Mouse (Mus musculus) testis, adult 2 months (tissue): ENCODE data around the gene Tapt1. TPM values are rescaled to one million over a fixed set of nuclear protein-coding genes. Genes with fewer than 3 reads are reported as not detected.

ENCODE experiments used
- H3K27ac ChIP-seq: fragments of 200-500 bp; 2 replicates; pipeline ENCODE4 v1.5.1; 2012; ENCODE audit warnings: low read depth, low read length; ENCODE audit not compliant: control insufficient read depth, insufficient read depth
- H3K27me3 ChIP-seq: fragments of 200-500 bp; 2 replicates; pipeline ENCODE4 v1.6.1; 2012; ENCODE audit warnings: mild to moderate bottlenecking, low read length, moderate library complexity; ENCODE audit not compliant: control insufficient read depth, insufficient read depth
- H3K36me3 ChIP-seq: fragments of 200-500 bp; 2 replicates; pipeline ENCODE4 v1.6.1; 2012; ENCODE audit warnings: mild to moderate bottlenecking, low read length; ENCODE audit not compliant: control insufficient read depth, insufficient read depth
- H3K4me1 ChIP-seq: fragments of 200-500 bp; 2 replicates; pipeline ENCODE4 v1.6.1; 2012; ENCODE audit warnings: low read length; ENCODE audit not compliant: control insufficient read depth, insufficient read depth
- H3K4me3 ChIP-seq: fragments of 200-500 bp; 2 replicates; pipeline ENCODE4 v1.5.1; 2012; ENCODE audit warnings: low read depth, mild to moderate bottlenecking, low read length, moderate library complexity, mixed read lengths; ENCODE audit not compliant: control insufficient read depth
- CTCF ChIP-seq: fragments of 200-500 bp; IDR thresholded peaks from 2 replicates; pipeline ENCODE4 v1.5.1; 2012; ENCODE audit warnings: low read depth, mild to moderate bottlenecking, inconsistent platforms, low read length, moderate library complexity; ENCODE audit not compliant: control insufficient read depth, insufficient read depth, insufficient replicate concordance
- POLR2A ChIP-seq: fragments of 200-500 bp; IDR thresholded peaks from 2 replicates; pipeline ENCODE4 v1.6.1; 2012; ENCODE audit warnings: low read depth, mild to moderate bottlenecking, inconsistent platforms, low read length, moderate library complexity; ENCODE audit not compliant: control insufficient read depth
- polyA plus RNA-seq: library from polyadenylated mRNA; depleted of rRNA; stranded (reverse); fragments of >200 nt; gene quantifications from 2 replicates; pipeline ENCODE4 v1.2.3, GENCODE M21; 2012

The Tapt1 gene
- polyA plus RNA-seq, 1 experiment = 29.4 TPM

DNA sequence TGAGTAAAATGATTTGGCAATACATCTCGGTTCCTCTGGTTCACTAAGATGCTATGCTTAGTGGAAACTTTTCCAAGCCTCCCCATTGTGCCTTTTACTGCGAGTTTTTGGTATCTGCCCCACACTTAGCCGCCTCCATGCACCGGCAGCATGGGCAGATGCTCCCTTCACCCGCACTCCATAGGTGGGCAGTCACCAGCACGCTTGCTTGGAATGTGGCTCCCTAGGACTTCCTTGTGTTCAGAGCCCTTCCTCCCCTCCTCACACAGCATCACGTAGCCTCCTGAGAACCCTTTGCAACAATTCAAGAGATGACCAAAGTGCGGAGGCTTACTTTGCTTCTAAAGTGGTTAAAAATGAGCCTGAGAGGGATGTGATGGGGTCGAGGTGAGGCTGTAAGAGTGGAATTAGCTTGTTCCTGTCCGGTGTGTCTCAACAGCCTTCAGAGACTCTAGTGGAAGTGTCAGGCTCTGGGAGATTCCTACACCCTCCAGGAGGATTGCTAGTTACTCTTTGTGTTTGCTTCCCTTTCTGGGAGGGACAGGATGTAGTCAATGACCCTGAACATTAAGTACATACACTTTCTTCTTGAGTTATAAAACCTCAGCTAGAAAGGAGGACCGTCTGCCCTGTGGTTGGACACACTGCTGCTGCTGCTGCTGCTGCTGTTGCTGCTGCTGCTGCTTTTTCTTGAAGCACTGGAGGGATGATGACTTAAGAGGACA is 20.2 kb upstream of the Tapt1 start:
- H3K4me1 ChIP-seq = peaks cover 2% of the 10 kb centered on the region
- H3K4me3 ChIP-seq = no peak overlapping the region
- no peak for TF ChIP-seq CTCF
- no peak for TF ChIP-seq POLR2A
- no peaks in the 10 kb centered on the region for H3K36me3 ChIP-seq
- no peaks in the 10 kb centered on the region for H3K27me3 ChIP-seq
- no peak overlapping the region for H3K27ac ChIP-seq

GRCm38 (mm10) chr5:44244894-44245423 is 18.5 kb upstream of the Tapt1 start:
- Histone ChIP-seq H3K4me3 (no peak overlapping the region), H3K27me3 (no peaks in the 10 kb centered on the region), H3K27ac (no peak overlapping the region), H3K4me1 (peaks cover 2% of the 10 kb centered on the region), H3K36me3 (no peaks in the 10 kb centered on the region)
- TF ChIP-seq CTCF (no peak), POLR2A (no peak)

DNA sequence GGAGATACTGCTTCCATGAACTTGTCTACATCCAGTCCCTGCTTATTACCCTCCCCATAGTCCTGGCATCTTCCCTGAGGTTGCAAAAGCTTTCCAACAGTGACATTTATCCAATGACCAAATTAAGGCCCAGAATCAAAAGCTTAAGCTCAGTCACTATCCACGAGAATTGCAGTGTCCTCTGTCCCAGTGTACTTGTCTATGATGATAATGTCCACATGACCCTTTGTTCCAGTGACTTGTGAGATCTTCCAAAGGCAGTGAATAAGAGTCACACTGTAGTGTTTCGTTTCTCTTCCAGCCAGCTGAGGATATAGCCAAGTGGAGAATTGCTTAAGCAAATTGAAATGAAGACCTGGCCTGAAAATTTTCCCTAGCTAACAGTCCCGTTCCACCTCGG is 16.4 kb upstream of the Tapt1 start:
- H3K36me3 ChIP-seq = no peaks in the 10 kb centered on the region
- H3K27ac ChIP-seq = no peak overlapping the region
- H3K4me3 ChIP-seq = no peak overlapping the region
- H3K4me1 ChIP-seq = peaks cover 2% of the 10 kb centered on the region
- no peaks in the 10 kb centered on the region for H3K27me3 ChIP-seq
- TF ChIP-seq POLR2A (no peak), CTCF (no peak)

DNA sequence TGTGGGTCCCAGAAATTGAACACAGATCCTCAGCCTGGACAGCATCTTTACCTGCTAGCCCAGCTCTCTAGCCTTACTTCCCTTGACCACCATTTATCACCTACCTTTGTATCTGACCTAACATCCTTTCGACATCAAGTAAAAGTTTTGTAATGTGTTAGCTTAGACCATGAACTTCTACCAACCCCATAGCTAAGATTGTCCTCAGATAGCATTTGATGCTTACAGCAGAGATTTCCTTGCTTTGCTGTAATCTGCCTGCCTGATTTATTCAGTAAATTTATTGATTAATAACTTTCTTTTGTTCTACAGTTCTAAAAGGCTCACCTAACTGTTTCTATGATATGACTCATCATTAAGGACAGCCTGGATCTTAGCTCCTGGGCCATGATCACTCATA is 15.3 kb upstream of the Tapt1 start:
- TF ChIP-seq CTCF (no peak), POLR2A (no peak)
- H3K4me3 ChIP-seq = no peak overlapping the region
- no peaks in the 10 kb centered on the region for H3K27me3 ChIP-seq
- H3K4me1 ChIP-seq = no peaks in the 10 kb centered on the region; the same call in 1 of the 2 replicates
- no peak overlapping the region for H3K27ac ChIP-seq
- no peaks in the 10 kb centered on the region for H3K36me3 ChIP-seq

- Histone ChIP-seq H3K4me3 (no peak overlapping the region), H3K27me3 (no peaks in the 10 kb centered on the region), H3K27ac (no peak overlapping the region), H3K4me1 (no peaks in the 10 kb centered on the region; the same call in 1 of the 2 replicates), H3K36me3 (no peaks in the 10 kb centered on the region)
- TF ChIP-seq CTCF (no peak), POLR2A (no peak)
Measured at GRCm38 (mm10) chr5:44239187-44240136, 13.0 kb upstream of the Tapt1 start.

DNA sequence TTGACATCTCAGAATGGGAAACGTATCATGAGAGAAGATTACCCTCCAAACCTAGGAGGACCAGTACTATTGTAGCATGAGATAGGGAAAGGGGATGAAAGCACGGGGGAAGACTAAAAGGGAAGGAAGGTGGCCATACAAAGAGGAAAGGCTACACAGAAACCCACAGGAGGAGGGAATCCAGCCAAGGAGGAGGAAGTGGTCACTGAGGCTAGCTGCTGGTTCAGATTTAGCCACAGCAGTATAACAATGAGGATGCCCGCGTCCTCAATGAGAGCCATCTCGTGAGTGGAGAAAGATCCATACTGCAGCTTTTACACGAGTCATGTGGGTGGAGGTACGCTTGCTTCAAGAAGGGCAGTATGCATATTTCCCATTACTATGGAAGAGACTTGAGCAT is 11.8 kb upstream of the Tapt1 start:
- no peaks in the 10 kb centered on the region for H3K27me3 ChIP-seq
- no peaks in the 10 kb centered on the region; the same call in 1 of the 2 replicates for H3K4me1 ChIP-seq
- no peaks in the 10 kb centered on the region for H3K36me3 ChIP-seq
- no peak overlapping the region for H3K4me3 ChIP-seq
- TF ChIP-seq CTCF = no peak
- TF ChIP-seq POLR2A = no peak
- no peak overlapping the region for H3K27ac ChIP-seq

GRCm38 (mm10) chr5:44234606-44235005 is 8.2 kb upstream of the Tapt1 start:
- Histone ChIP-seq H3K36me3 (no peaks in the 10 kb centered on the region), H3K4me1 (no peaks in the 10 kb centered on the region; the same call in 1 of the 2 replicates), H3K4me3 (peak overlapping the region; percentile 68), H3K27me3 (no peaks in the 10 kb centered on the region), H3K27ac (no peak overlapping the region)
- TF ChIP-seq POLR2A (no peak), CTCF (no peak)
